Mouse (Mus musculus) bone marrow, adult 2 months (tissue): Measurements from ENCODE around the gene Cnksr3. TPM values are rescaled to one million over a fixed set of nuclear protein-coding genes. Genes with fewer than 3 reads are reported as not detected.

Experiments
- H3K27ac ChIP-seq: fragments of 200-500 bp; 2 replicates; pipeline ENCODE4 v1.5.1; 2012; ENCODE audit warnings: low read depth, mild to moderate bottlenecking, control low read depth, inconsistent platforms, low read length; ENCODE audit not compliant: control insufficient read depth, poor library complexity, insufficient read depth
- H3K4me1 ChIP-seq: fragments of 200-500 bp; 2 replicates; pipeline ENCODE4 v1.6.1; 2011; ENCODE audit warnings: low read length; ENCODE audit not compliant: control insufficient read depth, insufficient read depth
- H3K4me3 ChIP-seq: fragments of 200-500 bp; replicated peaks from 2 replicates; pipeline ENCODE3; 2011; ENCODE audit warnings: mild to moderate bottlenecking, low read depth, low read length, control low read depth; ENCODE audit not compliant: control insufficient read depth
- CTCF ChIP-seq: fragments of 200-500 bp; IDR thresholded peaks from 2 replicates; pipeline ENCODE4 v1.5.1; 2011; ENCODE audit warnings: low read length, control low read depth; ENCODE audit not compliant: control insufficient read depth, insufficient read depth
- POLR2A ChIP-seq: fragments of 200-500 bp; IDR thresholded peaks from 2 replicates; pipeline ENCODE4 v1.6.1; 2011; ENCODE audit warnings: low read depth, mild to moderate bottlenecking, control low read depth, low read length, borderline replicate concordance; ENCODE audit not compliant: control insufficient read depth
- WGBS: fragments of 180-500 bp; shearing (Covaris S2); methylation state at CpG from one replicate; pipeline ENCODE4 v1.1.7; 2018; 5-methylcytosine and 5-hydroxymethylcytosine counted together
- polyA plus RNA-seq: library from polyadenylated mRNA; stranded (reverse); fragments of >200 nt; gene quantifications from 2 replicates; pipeline ENCODE4 v1.2.4, GENCODE M21; 2011; ENCODE audit warnings: low replicate concordance; ENCODE audit not compliant: missing spikeins, insufficient read depth, insufficient read length

Cnksr3 gene
- polyA plus RNA-seq, 1 experiment = 4.6 TPM

DNA sequence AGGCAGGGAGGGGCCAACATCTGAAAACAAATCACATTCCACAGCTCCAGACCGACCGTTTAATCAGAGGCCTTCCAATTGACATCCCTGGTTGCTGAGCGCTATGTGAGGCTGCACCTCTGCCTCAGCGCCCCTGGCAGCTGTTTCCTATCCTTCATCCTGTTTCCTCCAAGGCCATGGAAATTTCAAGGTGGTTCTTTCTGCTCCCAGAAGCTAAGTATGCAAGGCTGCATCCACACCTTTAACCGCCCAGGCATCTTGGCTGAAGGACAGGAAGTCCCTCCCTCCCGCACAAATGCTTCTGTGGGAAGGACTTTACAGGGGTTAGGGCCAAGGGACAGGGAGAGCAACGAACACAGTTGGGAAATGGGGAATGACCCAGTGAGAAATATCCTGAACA lies 24.2 kb downstream of the Cnksr3 start:
- 70% methylated on average over 7 of the region's 7 CpGs for WGBS
- Histone ChIP-seq H3K4me3 (no peak overlapping the region), H3K27ac (no peak overlapping the region), H3K4me1 (no peaks in the 10 kb centered on the region; the same call in 1 of the 2 replicates)
- TF ChIP-seq CTCF (no peak), POLR2A (no peak)

DNA sequence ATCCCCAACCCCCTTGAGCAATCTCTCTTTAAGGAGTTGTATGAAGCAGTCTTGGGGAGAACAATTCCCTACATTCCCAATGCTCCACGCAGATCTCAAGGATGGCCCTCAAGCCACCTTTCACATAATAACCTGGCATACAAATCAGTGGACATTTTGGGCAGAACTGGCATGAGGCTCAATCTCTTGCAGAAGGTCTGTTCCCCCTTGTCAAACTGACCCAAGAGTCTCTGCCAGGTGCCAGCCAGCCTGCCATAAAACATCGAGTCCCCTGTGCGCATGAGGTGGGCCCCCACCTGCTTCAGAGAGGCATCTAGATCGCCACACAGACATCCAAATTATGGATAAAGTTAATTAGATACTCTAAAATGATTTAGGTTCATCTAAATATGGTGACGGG lies 25.0 kb downstream of the Cnksr3 start:
- TF ChIP-seq CTCF (no peak), POLR2A (no peak)
- H3K4me3 ChIP-seq = no peak overlapping the region
- WGBS = 90% methylated on average over 5 of the region's 5 CpGs
- peaks cover under 1% of the 10 kb centered on the region; the same call in 1 of the 2 replicates for H3K4me1 ChIP-seq
- no peak overlapping the region for H3K27ac ChIP-seq

DNA sequence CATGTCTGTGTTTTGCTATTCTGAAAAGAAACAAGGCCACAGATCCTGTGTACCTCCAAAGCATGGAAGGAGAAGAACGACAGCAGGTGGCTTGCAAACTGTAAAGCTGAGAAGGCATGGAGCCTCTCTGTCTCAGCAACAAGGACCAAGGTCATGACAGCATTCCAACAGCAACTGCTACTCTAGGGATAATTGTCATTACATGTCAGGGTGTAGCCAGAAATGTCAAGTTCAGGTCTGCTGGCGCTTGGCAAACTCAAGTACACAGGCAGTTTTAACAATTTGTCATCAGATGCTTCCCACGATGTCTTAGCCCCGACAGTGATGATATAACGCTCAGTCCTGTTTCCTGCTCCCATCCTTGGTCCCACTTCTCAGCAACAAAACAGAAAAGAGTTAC lies 26.0 kb downstream of the Cnksr3 start:
- H3K4me3 ChIP-seq = no peak overlapping the region
- peaks cover 1% of the 10 kb centered on the region; the same call in 1 of the 2 replicates for H3K4me1 ChIP-seq
- TF ChIP-seq CTCF = no peak
- no peak for TF ChIP-seq POLR2A
- H3K27ac ChIP-seq = no peak overlapping the region
- WGBS = 87% methylated on average over 5 of the region's 5 CpGs

DNA sequence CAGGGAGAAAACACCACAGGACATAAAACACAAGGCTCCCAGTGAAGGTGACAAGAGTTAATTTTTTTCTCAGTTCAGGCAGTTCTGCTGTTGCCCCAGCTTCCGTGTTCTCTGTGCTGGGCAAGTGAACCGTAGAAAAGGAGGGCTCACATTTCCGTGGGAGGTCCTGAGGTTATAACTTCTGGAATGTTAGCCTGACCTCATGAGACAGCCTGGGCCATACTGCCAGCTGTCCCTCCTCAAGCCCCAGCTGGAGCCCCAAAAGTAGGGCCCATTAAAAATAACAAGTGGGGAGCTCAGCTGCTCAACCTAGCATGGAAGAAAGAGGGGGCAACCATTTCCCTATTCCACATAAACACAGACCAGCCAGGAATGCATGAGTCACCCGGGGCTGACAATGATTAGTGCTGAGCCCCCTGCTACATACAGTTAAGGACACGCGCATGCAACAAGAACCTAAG lies 28.8 kb downstream of the Cnksr3 start:
- TF ChIP-seq CTCF = no peak
- TF ChIP-seq POLR2A = no peak
- 26% methylated on average over 6 of the region's 6 CpGs for WGBS
- Histone ChIP-seq H3K4me3 (no peak overlapping the region), H3K27ac (no peak overlapping the region), H3K4me1 (peaks cover 1% of the 10 kb centered on the region; the same call in 1 of the 2 replicates)

DNA sequence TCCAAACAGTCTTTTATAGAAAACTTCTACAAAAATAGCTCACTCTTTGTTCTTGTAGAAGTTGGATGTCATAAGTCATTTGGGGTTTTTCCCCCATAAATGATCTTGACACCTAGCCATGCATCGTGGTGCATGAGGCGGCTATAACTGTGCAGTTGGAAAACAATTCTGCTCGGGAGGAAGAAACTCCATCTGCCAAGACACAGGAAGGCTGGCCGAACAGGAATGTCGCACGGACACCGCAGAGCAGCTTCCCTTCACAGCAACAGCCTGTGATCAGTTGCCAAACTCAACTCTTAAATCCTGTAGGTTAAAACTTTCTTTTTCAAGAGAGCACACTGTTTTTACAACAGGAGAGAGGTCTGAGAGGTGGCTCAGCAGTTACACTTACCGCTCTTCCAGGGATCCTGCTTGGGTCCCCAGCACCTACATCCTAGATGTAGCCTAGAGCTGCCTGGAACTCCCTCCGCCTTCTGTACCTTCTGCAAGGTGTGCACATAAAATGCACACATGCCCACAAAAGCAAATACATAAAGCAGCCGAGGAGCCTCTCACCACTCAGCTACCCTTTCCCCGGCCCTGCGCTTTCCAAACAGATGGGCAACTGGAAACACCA lies 29.4 kb downstream of the Cnksr3 start:
- Histone ChIP-seq H3K4me3 (no peak overlapping the region), H3K4me1 (peaks cover 2% of the 10 kb centered on the region; the same call in 1 of the 2 replicates), H3K27ac (no peak overlapping the region)
- TF ChIP-seq POLR2A (no peak), CTCF (no peak)
- WGBS = 15% methylated on average over 12 of the region's 12 CpGs

DNA sequence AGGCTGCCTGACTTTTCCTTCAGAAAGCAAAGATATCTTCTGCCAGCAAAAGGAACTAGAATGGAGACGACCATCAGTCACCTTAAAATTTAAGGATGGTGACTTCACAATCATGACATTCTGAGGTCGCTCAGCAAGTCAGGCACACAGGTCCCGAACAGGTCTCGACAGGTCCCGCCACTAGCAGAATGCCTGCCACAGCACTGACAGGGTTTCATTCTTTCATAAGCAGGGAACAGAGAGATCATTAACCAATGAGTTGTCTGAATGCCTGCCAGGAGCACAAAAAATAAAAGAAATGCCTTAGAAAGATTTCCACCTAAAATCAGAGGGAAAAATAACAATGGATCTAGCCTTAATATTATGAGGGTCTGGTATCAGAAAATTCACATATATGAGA lies 31.7 kb downstream of the Cnksr3 start:
- no peak for TF ChIP-seq POLR2A
- no peak for TF ChIP-seq CTCF
- Histone ChIP-seq H3K4me1 (peaks cover 2% of the 10 kb centered on the region; the same call in 1 of the 2 replicates), H3K27ac (no peak overlapping the region), H3K4me3 (no peak overlapping the region)
- WGBS = 78% methylated on average over 5 of the region's 5 CpGs

DNA sequence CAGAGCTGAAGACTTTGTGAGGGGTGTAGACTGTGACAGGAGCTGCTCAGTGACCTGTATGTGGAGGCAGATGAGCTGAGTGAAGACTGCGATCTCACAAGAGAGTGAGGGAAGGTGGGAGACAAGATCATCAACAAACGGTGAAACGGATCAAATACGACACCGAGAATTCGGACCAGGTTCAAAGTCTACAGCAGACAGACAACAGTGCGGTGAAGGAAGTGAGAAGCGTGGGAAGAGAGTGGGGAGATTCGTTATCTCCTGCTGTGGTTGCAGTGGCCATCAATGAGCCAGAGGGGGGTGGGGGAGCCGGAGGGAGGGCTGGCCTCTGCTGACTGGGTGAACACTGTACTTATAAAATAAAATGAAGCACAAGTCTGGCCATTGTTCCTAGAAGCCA lies 33.5 kb downstream of the Cnksr3 start:
- WGBS = 48% methylated on average over 10 of the region's 10 CpGs
- no peak overlapping the region for H3K4me3 ChIP-seq
- TF ChIP-seq POLR2A (no peak), CTCF (no peak)
- peaks cover 2% of the 10 kb centered on the region; the same call in 1 of the 2 replicates for H3K4me1 ChIP-seq
- no peak overlapping the region for H3K27ac ChIP-seq

DNA sequence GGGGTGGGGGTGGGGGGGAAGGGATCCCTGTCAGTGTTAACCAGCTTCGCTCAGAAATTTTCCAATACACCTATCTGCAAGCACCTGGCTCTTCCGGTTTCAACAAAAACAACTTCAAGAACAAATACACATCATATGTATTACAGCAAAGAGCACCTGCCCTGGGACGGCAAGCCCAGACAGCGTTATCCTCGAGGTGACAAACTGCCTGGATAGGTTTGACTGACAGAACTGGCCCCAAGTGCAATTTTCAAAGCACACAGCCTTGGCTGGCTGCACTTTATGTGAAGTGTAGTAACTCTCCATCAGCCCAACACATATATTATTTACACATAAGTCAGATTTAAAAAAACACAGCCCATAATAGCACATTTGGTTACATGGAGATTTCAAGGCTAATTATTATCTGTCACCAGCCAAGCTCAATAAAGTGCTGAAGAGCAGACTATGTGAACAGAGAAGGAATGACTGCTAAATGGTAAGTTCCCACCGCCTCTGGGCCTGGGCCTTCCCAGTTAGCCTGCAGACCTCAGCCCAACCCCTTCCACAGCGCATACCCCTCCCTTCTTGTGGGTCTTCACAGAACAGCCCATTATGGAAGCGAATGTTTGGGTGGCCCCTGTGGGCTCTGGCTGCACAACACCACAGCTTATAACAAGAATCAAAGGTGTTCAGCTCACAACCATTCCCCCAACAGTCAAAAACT lies 35.7 kb downstream of the Cnksr3 start:
- no peak for TF ChIP-seq CTCF
- TF ChIP-seq POLR2A = no peak
- Histone ChIP-seq H3K4me3 (no peak overlapping the region), H3K27ac (no peak overlapping the region), H3K4me1 (peaks cover 1% of the 10 kb centered on the region; the same call in 1 of the 2 replicates)
- WGBS = 88% methylated on average over 8 of the region's 8 CpGs

DNA sequence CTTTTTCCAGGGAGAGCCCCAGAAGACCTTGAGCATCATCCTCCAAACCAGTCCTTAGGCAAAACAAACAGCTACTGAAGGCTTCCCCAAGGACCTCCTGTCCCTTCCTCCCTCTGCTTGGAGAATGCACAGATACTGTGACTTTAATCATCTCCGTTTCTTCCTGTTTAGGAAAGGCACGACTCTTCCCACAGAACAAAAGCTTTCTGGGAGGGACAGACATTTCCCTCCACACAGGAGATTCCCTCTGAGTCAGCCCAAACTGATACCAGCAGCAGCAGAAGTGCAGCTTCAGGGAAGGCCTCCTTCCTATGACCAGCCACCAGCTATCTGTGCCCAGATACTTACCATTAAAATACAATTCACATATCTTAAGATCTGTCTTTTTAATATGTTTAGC lies 37.6 kb downstream of the Cnksr3 start:
- Histone ChIP-seq H3K4me1 (peaks cover 1% of the 10 kb centered on the region; the same call in 1 of the 2 replicates), H3K27ac (no peak overlapping the region), H3K4me3 (no peak overlapping the region)
- TF ChIP-seq CTCF (no peak), POLR2A (no peak)
- WGBS = 53% methylated on average over 2 of the region's 2 CpGs
